Mouse (Mus musculus): ENCODE results near the gene Slc25a23. TPM values are rescaled to one million over a fixed set of nuclear protein-coding genes. Genes with fewer than 3 reads are reported as not detected.

Gene Slc25a23
- polyA plus RNA-seq, 1 experiment, result 2.2 TPM

DNA sequence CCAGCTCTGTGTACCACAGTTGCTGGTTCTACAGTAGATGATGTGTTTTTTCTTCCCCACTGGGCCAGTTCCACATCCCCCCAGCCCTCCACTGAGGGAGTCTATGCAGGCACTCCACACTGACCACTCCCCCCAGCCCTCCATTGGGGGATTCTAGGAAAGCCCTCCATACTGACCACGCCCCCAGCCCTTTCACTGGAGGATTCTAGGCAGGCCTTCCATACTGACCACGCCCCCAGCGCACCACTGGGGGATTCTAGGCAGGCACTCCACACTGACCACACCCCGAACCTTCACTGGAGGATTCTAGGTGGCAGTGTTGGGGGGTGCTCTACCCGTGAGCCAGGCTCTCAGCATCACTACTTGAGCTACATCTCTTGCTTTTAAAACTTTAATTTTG lies 12.3 kb downstream of the Slc25a23 start:
- H3K4me3 ChIP-seq, result no peak overlapping the region
- no peak overlapping the region for H3ac ChIP-seq (ENCODE audit: control insufficient read depth, insufficient read length)
- H3K4me2 ChIP-seq (ENCODE audit: low read depth), result no peak overlapping the region
- no peak for TF ChIP-seq TCF3 (IDR thresholded peaks at IDR 0.05; ENCODE audit: insufficient read length, low read depth)
- no peak for TF ChIP-seq TCF12 (IDR thresholded peaks at IDR 0.05; ENCODE audit: insufficient read depth, poor library complexity, severe bottlenecking)
- no peak for TF ChIP-seq CEBPB (IDR thresholded peaks at IDR 0.05; ENCODE audit: insufficient read depth, poor library complexity, severe bottlenecking)
- TF ChIP-seq REST (IDR thresholded peaks at IDR 0.05; ENCODE audit: insufficient read depth, insufficient read length), result no peak
- no peak for TF ChIP-seq SRF (IDR thresholded peaks at IDR 0.05; ENCODE audit: control insufficient read depth, insufficient read length, low read depth)
- TF ChIP-seq USF1 (IDR thresholded peaks at IDR 0.05; ENCODE audit: low read depth), result no peak
- TF ChIP-seq POLR2A (IDR thresholded peaks at IDR 0.05; ENCODE audit: insufficient read length, low read depth), result no peak
- TF ChIP-seq MYOG (IDR thresholded peaks at IDR 0.05; ENCODE audit: control insufficient read depth in 1 of 3, insufficient read depth in 1 of 3, insufficient read length in 2 of 3, low read depth in 2 of 3), result no peak
- no peak for TF ChIP-seq POLR2AphosphoS2 (IDR thresholded peaks at IDR 0.05; ENCODE audit: insufficient read length, low read depth)
- no peak for TF ChIP-seq MYOD1 (IDR thresholded peaks at IDR 0.05; ENCODE audit: control insufficient read depth in 1 of 3, insufficient read length in 2 of 3, low read depth in 2 of 3)
- TF ChIP-seq MAX (IDR thresholded peaks at IDR 0.05; ENCODE audit: low read depth), result no peak
- no peak for TF ChIP-seq E2F4 (IDR thresholded peaks at IDR 0.05; ENCODE audit: insufficient read depth)
- no peaks in the 10 kb centered on the region for H3K36me3 ChIP-seq (ENCODE audit: control insufficient read depth, insufficient read depth)
- H3K27me3 ChIP-seq (ENCODE audit: control insufficient read depth, insufficient read depth, insufficient read length), result peaks cover 22% of the 10 kb centered on the region
- H3K79me2 ChIP-seq (ENCODE audit: control insufficient read depth, insufficient read depth), result no peaks in the 10 kb centered on the region

DNA sequence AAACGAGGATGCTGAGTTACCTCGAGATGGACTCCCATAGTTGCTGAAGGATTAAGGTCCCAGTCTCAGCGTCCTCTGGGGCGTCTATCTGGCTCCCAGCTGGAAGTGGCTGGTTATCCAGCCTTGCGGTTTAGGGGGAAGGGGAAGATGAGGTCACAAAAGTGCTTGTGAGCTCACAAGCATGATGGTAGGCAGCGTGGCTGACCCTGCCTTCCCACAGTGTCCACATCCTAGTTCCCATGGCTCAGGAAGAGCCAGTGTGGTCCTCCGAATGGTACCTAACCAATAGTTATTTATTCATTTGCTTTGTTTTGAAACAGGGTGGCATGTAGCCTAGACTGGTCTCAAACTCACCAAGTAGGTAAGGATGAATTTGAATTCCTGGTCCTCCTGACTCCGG lies 18.1 kb downstream of the Slc25a23 start, which contains the start of gene Slc25a41:
Slc25a41 (minus strand) TSS at position 101 of the 400 bp plus-strand sequence.
- no peak for TF ChIP-seq MAX (IDR thresholded peaks at IDR 0.05; ENCODE audit: low read depth)
- TF ChIP-seq TCF3 (IDR thresholded peaks at IDR 0.05; ENCODE audit: insufficient read length, low read depth), result no peak
- TF ChIP-seq TCF12 (IDR thresholded peaks at IDR 0.05; ENCODE audit: insufficient read depth, poor library complexity, severe bottlenecking), result no peak
- TF ChIP-seq REST (IDR thresholded peaks at IDR 0.05; ENCODE audit: insufficient read depth, insufficient read length), result no peak
- TF ChIP-seq MYOD1 (IDR thresholded peaks at IDR 0.05; ENCODE audit: control insufficient read depth in 1 of 3, insufficient read length in 2 of 3, low read depth in 2 of 3), result no peak
- no peak for TF ChIP-seq SRF (IDR thresholded peaks at IDR 0.05; ENCODE audit: control insufficient read depth, insufficient read length, low read depth)
- no peak for TF ChIP-seq MYOG (IDR thresholded peaks at IDR 0.05; ENCODE audit: control insufficient read depth in 1 of 3, insufficient read depth in 1 of 3, insufficient read length in 2 of 3, low read depth in 2 of 3)
- TF ChIP-seq POLR2AphosphoS2 (IDR thresholded peaks at IDR 0.05; ENCODE audit: insufficient read length, low read depth), result no peak
- no peak for TF ChIP-seq POLR2A (IDR thresholded peaks at IDR 0.05; ENCODE audit: insufficient read length, low read depth)
- TF ChIP-seq CEBPB (IDR thresholded peaks at IDR 0.05; ENCODE audit: insufficient read depth, poor library complexity, severe bottlenecking), result no peak
- TF ChIP-seq USF1 (IDR thresholded peaks at IDR 0.05; ENCODE audit: low read depth), result no peak
- Histone ChIP-seq H3K4me2 (ENCODE audit: low read depth) (no peak within 1 kb of the TSS), H3ac (ENCODE audit: control insufficient read depth, insufficient read length) (no peak within 1 kb of the TSS), H3K36me3 (ENCODE audit: control insufficient read depth, insufficient read depth) (no peaks in the 10 kb centered on the region), H3K27me3 (ENCODE audit: control insufficient read depth, insufficient read depth, insufficient read length) (peaks cover 38% of the 10 kb centered on the region), H3K79me2 (ENCODE audit: control insufficient read depth, insufficient read depth) (no peaks in the 10 kb centered on the region), H3K4me3 (no peak within 1 kb of the TSS)

DNA sequence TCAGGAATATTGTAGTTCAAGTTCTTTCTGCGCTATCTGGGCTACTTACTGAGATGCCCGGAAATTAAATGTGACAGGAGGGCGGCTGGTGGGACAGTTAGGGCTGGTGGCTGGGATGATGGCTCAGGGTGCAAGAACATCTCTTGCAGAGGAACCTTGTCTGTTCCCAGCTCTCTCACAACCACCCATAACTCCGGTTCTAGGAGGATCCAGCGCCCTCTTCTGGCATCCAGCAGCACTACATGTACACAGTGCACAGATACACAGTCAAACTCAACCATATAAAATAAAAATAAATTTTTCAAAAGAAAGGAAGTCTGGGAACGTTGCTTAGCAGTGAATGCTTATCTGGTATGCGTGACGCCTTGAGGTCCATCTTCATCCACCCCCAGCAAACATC lies 20.7 kb downstream of the Slc25a23 start:
- no peak for TF ChIP-seq POLR2AphosphoS2 (IDR thresholded peaks at IDR 0.05; ENCODE audit: insufficient read length, low read depth)
- no peak for TF ChIP-seq REST (IDR thresholded peaks at IDR 0.05; ENCODE audit: insufficient read depth, insufficient read length)
- no peak for TF ChIP-seq USF1 (IDR thresholded peaks at IDR 0.05; ENCODE audit: low read depth)
- TF ChIP-seq POLR2A (IDR thresholded peaks at IDR 0.05; ENCODE audit: insufficient read length, low read depth), result no peak
- no peak for TF ChIP-seq TCF12 (IDR thresholded peaks at IDR 0.05; ENCODE audit: insufficient read depth, poor library complexity, severe bottlenecking)
- TF ChIP-seq MYOG (IDR thresholded peaks at IDR 0.05; ENCODE audit: control insufficient read depth in 1 of 3, insufficient read depth in 1 of 3, insufficient read length in 2 of 3, low read depth in 2 of 3), result no peak
- no peak for TF ChIP-seq CEBPB (IDR thresholded peaks at IDR 0.05; ENCODE audit: insufficient read depth, poor library complexity, severe bottlenecking)
- TF ChIP-seq MAX (IDR thresholded peaks at IDR 0.05; ENCODE audit: low read depth), result no peak
- TF ChIP-seq TCF3 (IDR thresholded peaks at IDR 0.05; ENCODE audit: insufficient read length, low read depth), result no peak
- Histone ChIP-seq H3ac (ENCODE audit: control insufficient read depth, insufficient read length) (no peak overlapping the region), H3K4me3 (no peak overlapping the region)

DNA sequence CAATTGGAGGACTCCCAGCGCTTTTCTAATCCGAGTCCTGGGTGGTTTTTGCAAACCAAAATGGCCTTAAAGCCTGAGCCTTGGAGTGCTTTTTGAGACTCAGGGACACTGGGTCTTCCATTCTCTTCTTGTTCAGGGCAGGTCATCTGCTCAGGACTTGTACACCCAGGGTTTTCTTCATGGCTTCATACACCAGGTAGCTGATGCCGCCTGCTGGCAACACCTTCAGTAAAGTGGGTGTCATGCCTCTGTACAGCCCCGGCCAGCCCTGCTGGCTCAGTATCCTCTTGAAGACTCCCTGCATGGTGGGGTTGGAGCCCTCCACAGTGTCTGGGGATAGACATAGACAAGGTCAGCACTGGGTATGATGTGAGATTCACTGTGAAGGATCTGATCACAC lies 26.8 kb downstream of the Slc25a23 start:
- Histone ChIP-seq H3ac (ENCODE audit: control insufficient read depth, insufficient read length) (no peak overlapping the region), H3K79me2 (ENCODE audit: control insufficient read depth, insufficient read depth) (peaks cover 30% of the 10 kb centered on the region), H3K36me3 (ENCODE audit: control insufficient read depth, insufficient read depth) (peaks cover 4% of the 10 kb centered on the region), H3K4me3 (peak overlapping the region; percentile 22), H3K4me2 (ENCODE audit: low read depth) (peak overlapping the region; percentile 89), H3K27me3 (ENCODE audit: control insufficient read depth, insufficient read depth, insufficient read length) (peaks cover 6% of the 10 kb centered on the region)
- no peak for TF ChIP-seq TCF3 (IDR thresholded peaks at IDR 0.05; ENCODE audit: insufficient read length, low read depth)
- TF ChIP-seq TCF12 (IDR thresholded peaks at IDR 0.05; ENCODE audit: insufficient read depth, poor library complexity, severe bottlenecking), result no peak
- TF ChIP-seq POLR2AphosphoS2 (IDR thresholded peaks at IDR 0.05; ENCODE audit: insufficient read length, low read depth), result no peak
- TF ChIP-seq CEBPB (IDR thresholded peaks at IDR 0.05; ENCODE audit: insufficient read depth, poor library complexity, severe bottlenecking), result no peak
- no peak for TF ChIP-seq POLR2A (IDR thresholded peaks at IDR 0.05; ENCODE audit: insufficient read length, low read depth)
- no peak for TF ChIP-seq E2F4 (IDR thresholded peaks at IDR 0.05; ENCODE audit: insufficient read depth)
- TF ChIP-seq MYOD1 (IDR thresholded peaks at IDR 0.05; ENCODE audit: control insufficient read depth in 1 of 3, insufficient read length in 2 of 3, low read depth in 2 of 3), result no peak
- no peak for TF ChIP-seq SRF (IDR thresholded peaks at IDR 0.05; ENCODE audit: control insufficient read depth, insufficient read length, low read depth)
- no peak for TF ChIP-seq MAX (IDR thresholded peaks at IDR 0.05; ENCODE audit: low read depth)
- TF ChIP-seq REST (IDR thresholded peaks at IDR 0.05; ENCODE audit: insufficient read depth, insufficient read length), result no peak
- TF ChIP-seq USF1 (IDR thresholded peaks at IDR 0.05; ENCODE audit: low read depth), result no peak
- TF ChIP-seq MYOG (IDR thresholded peaks at IDR 0.05; ENCODE audit: control insufficient read depth in 1 of 3, insufficient read depth in 1 of 3, insufficient read length in 2 of 3, low read depth in 2 of 3), result no peak

More for the DNA sequence above, 20.7 kb downstream of the Slc25a23 start:
- Histone ChIP-seq H3K36me3 (ENCODE audit: control insufficient read depth, insufficient read depth) (no peaks in the 10 kb centered on the region), H3K27me3 (ENCODE audit: control insufficient read depth, insufficient read depth, insufficient read length) (peaks cover 22% of the 10 kb centered on the region), H3K4me2 (ENCODE audit: low read depth) (no peak overlapping the region), H3K79me2 (ENCODE audit: control insufficient read depth, insufficient read depth) (no peaks in the 10 kb centered on the region)
